Mouse (Mus musculus) midbrain, embryonic 14.5 days (tissue): ENCODE data around the gene Rcor1. TPM values are rescaled to one million over a fixed set of nuclear protein-coding genes. Genes with fewer than 3 reads are reported as not detected.

Experiments used
- ATAC-seq: fragments of 200-750 bp; cut with Nextera tagmentation; 2 replicates; pipeline ENCODE4 v1.8.0; 2017; ENCODE audit warnings: moderate number of reproducible peaks, moderate library complexity; ENCODE audit not compliant: low FRiP score, low TSS enrichment
- DNase-seq: peaks from one replicate; pipeline ENCODE4 v3.0.0-alpha.2; 2015
- H3K27ac ChIP-seq: fragments of 300-500 bp; sonication (generic); replicated peaks from 2 replicates; pipeline ENCODE4 v1.5.1; 2014; ENCODE audit warnings: mild to moderate bottlenecking, low read depth, low read length, moderate library complexity
- H3K27me3 ChIP-seq: fragments of 300-500 bp; sonication (generic); 2 replicates; pipeline ENCODE4 v1.6.1; 2014; ENCODE audit warnings: low read length, control low read depth, mixed read lengths; ENCODE audit not compliant: control insufficient read depth, insufficient read depth
- H3K36me3 ChIP-seq: fragments of 300-500 bp; sonication (generic); 2 replicates; pipeline ENCODE4 v1.6.1; 2014; ENCODE audit warnings: low read length, control low read depth; ENCODE audit not compliant: control insufficient read depth, insufficient read depth
- H3K4me1 ChIP-seq: fragments of 300-500 bp; sonication (generic); 2 replicates; pipeline ENCODE4 v1.6.1; 2014; ENCODE audit warnings: mild to moderate bottlenecking, antibody characterized with exemption, low read length, control low read depth; ENCODE audit not compliant: control insufficient read depth, insufficient read depth
- H3K4me2 ChIP-seq: fragments of 300-500 bp; sonication (generic); 2 replicates; pipeline ENCODE4 v1.6.1; 2014; ENCODE audit warnings: mild to moderate bottlenecking, low read length, moderate library complexity
- H3K4me3 ChIP-seq: fragments of 300-500 bp; sonication (generic); replicated peaks from 2 replicates; pipeline ENCODE4 v1.5.1; 2014; ENCODE audit warnings: low read depth, low read length
- H3K9ac ChIP-seq: fragments of 300-500 bp; sonication (generic); replicated peaks from 2 replicates; pipeline ENCODE4 v1.6.1; 2014; ENCODE audit warnings: mild to moderate bottlenecking, low read length, moderate library complexity
- H3K9me3 ChIP-seq: fragments of 300-500 bp; sonication (generic); 2 replicates; pipeline ENCODE4 v1.6.1; 2016; ENCODE audit warnings: low read length, control low read depth, mixed read lengths; ENCODE audit not compliant: control insufficient read depth
- WGBS: fragments of 180-500 bp; shearing (Covaris S2); extraction: QIAGEN DNeasy Blood & Tissue Kit; methylation state at CpG from one replicate; pipeline ENCODE4 v1.1.7; 2014; 5-methylcytosine and 5-hydroxymethylcytosine counted together
- polyA plus RNA-seq: library from polyadenylated mRNA; unstranded; fragments of >200 nt; fragmentation: Nextera tagmentation; extraction: Ambion mirVana; gene quantifications from 2 replicates; pipeline ENCODE4 v1.2.1, GENCODE M21; 2014

The Rcor1 gene
- polyA plus RNA-seq, 1 experiment from 2014 or later, result 7.6 TPM

- Histone ChIP-seq H3K4me3 (no peak overlapping the region), H3K9ac (no peak overlapping the region), H3K27me3 (no peaks in the 10 kb centered on the region), H3K4me1 (no peaks in the 10 kb centered on the region; the same call in 1 of the 2 replicates), H3K4me2 (no peak overlapping the region), H3K9me3 (no peaks in the 10 kb centered on the region), H3K27ac (no peak overlapping the region), H3K36me3 (no peaks in the 10 kb centered on the region)
- ATAC-seq, result no peak
- DNase-seq, result no peak
- 87% methylated on average over 5 of the region's 5 CpGs for WGBS
These were observed 6.3 kb upstream of the Rcor1 start for GRCm38 (mm10) chr12:111032839-111033238.

GRCm38 (mm10) chr12:111035182-111035824, 3.8 kb upstream of the Rcor1 start:
- no peaks in the 10 kb centered on the region; the same call in 1 of the 2 replicates for H3K4me1 ChIP-seq
- H3K9ac ChIP-seq, result no peak overlapping the region
- DNase-seq (no peak), ATAC-seq (no peak)
- no peaks in the 10 kb centered on the region for H3K27me3 ChIP-seq
- H3K27ac ChIP-seq, result no peak overlapping the region
- no peak overlapping the region for H3K4me2 ChIP-seq
- no peaks in the 10 kb centered on the region for H3K36me3 ChIP-seq
- H3K4me3 ChIP-seq, result no peak overlapping the region
- no peaks in the 10 kb centered on the region for H3K9me3 ChIP-seq
- 70% methylated on average over 12 of the region's 12 CpGs for WGBS

- no peak overlapping the region for H3K27ac ChIP-seq
- H3K36me3 ChIP-seq, result no peaks in the 10 kb centered on the region
- DNase-seq (no peak), ATAC-seq (no peak)
- no peak overlapping the region for H3K4me3 ChIP-seq
- H3K9ac ChIP-seq, result no peak overlapping the region
- no peaks in the 10 kb centered on the region for H3K9me3 ChIP-seq
- H3K4me2 ChIP-seq, result no peak overlapping the region
- H3K27me3 ChIP-seq, result no peaks in the 10 kb centered on the region
- peaks cover 7% of the 10 kb centered on the region for H3K4me1 ChIP-seq
These were observed 2.9 kb upstream of the Rcor1 start for GRCm38 (mm10) chr12:111036198-111036775.

GRCm38 (mm10) chr12:111037241-111038180, 1.6 kb upstream of the Rcor1 start:
- Histone ChIP-seq H3K27me3 (no peaks in the 10 kb centered on the region), H3K36me3 (no peaks in the 10 kb centered on the region), H3K4me1 (peaks cover 9% of the 10 kb centered on the region), H3K9ac (peak overlapping the region; percentile 76; the same call in 1 of the 2 replicates), H3K27ac (peak overlapping the region; percentile 99), H3K4me2 (peak overlapping the region; percentile 97), H3K9me3 (no peaks in the 10 kb centered on the region), H3K4me3 (peak overlapping the region; percentile 95)
- no peak for ATAC-seq
- WGBS, result 60% methylated on average over 18 of the region's 18 CpGs
- peak; percentile 13 for DNase-seq

GRCm38 (mm10) chr12:111038231-111038975, 748 bp upstream of the Rcor1 start:
- H3K4me1 ChIP-seq, result peaks cover 9% of the 10 kb centered on the region
- H3K36me3 ChIP-seq, result 0 out of 2 replicates have a peak, but pooled peaks cover 1% of the 10 kb centered on the region
- DNase-seq, result peak; percentile 80
- H3K9ac ChIP-seq, result peak overlapping the region; percentile 76
- ATAC-seq, result peak; percentile 66
- peak overlapping the region; percentile 95 for H3K4me3 ChIP-seq
- WGBS, result under 1% methylated on average over 54 of the region's 54 CpGs
- H3K4me2 ChIP-seq, result peak overlapping the region; percentile 97
- H3K27me3 ChIP-seq, result no peaks in the 10 kb centered on the region
- no peaks in the 10 kb centered on the region for H3K9me3 ChIP-seq
- H3K27ac ChIP-seq, result peak overlapping the region; percentile 99

GRCm38 (mm10) chr12:111039771-111040530, 800 bp downstream of the Rcor1 start:
- Histone ChIP-seq H3K4me3 (peak overlapping the region; percentile 95), H3K36me3 (0 out of 2 replicates have a peak, but pooled peaks cover 4% of the 10 kb centered on the region), H3K9ac (peak overlapping the region; percentile 79), H3K4me1 (peaks cover 9% of the 10 kb centered on the region), H3K9me3 (no peaks in the 10 kb centered on the region), H3K27ac (peak overlapping the region; percentile 99), H3K27me3 (no peaks in the 10 kb centered on the region), H3K4me2 (peak overlapping the region; percentile 97)
- DNase-seq, result peak; percentile 52
- WGBS, result under 1% methylated on average over 65 of the region's 65 CpGs
- no peak for ATAC-seq

- ATAC-seq, result no peak
- H3K27me3 ChIP-seq, result no peaks in the 10 kb centered on the region
- WGBS, result 3% methylated on average over 3 of the region's 3 CpGs
- H3K4me3 ChIP-seq, result peak overlapping the region; percentile 95
- peak overlapping the region; percentile 79 for H3K9ac ChIP-seq
- no peaks in the 10 kb centered on the region for H3K9me3 ChIP-seq
- no peak for DNase-seq
- H3K4me1 ChIP-seq, result peaks cover 9% of the 10 kb centered on the region
- peak overlapping the region; percentile 97 for H3K4me2 ChIP-seq
- no peak overlapping the region for H3K27ac ChIP-seq
- 0 out of 2 replicates have a peak, but pooled peaks cover 4% of the 10 kb centered on the region for H3K36me3 ChIP-seq
These were observed 1.3 kb downstream of the Rcor1 start for GRCm38 (mm10) chr12:111040531-111040860.
